Mouse (Mus musculus): ENCODE results near the gene Spag17. TPM values are rescaled to one million over a fixed set of nuclear protein-coding genes. Genes with fewer than 3 reads are reported as not detected.

The Spag17 gene
- 0.24 TPM in 1 of 2 replicates, not detected in the other for polyA plus RNA-seq (2014; fragmentation: Nextera tagmentation; extraction: Ambion mirVana)

GRCm38 (mm10) chr3:99885187-99885811, at the start of gene Spag17:
Spag17 (plus strand) TSS chr3:99885406.
- WGBS = 32% methylated on average over 16 of the region's 16 CpGs

GRCm38 (mm10) chr3:99842333-99842732, 42.9 kb upstream of the Spag17 start:
- H3K27ac ChIP-seq (ENCODE audit: low read length) = no peak overlapping the region
- no peak overlapping the region for H3K4me3 ChIP-seq (ENCODE audit: low read depth, low read length)
- H3K4me2 ChIP-seq (replicated peaks; ENCODE audit: low read depth, low read length) = no peak overlapping the region
- no peaks in the 10 kb centered on the region for H3K27me3 ChIP-seq (ENCODE audit: control insufficient read depth, insufficient read depth, low read length)
- H3K4me1 ChIP-seq (ENCODE audit: control insufficient read depth, insufficient read depth, low read length) = no peaks in the 10 kb centered on the region
- 32% methylated on average over 2 of the region's 2 CpGs for WGBS
- H3K36me3 ChIP-seq (ENCODE audit: control insufficient read depth, insufficient read depth, low read length) = no peaks in the 10 kb centered on the region
- no peaks in the 10 kb centered on the region for H3K9me3 ChIP-seq (ENCODE audit: control insufficient read depth, low read depth, low read length)
- ATAC-seq (ENCODE audit: insufficient number of reproducible peaks, insufficient read depth, low FRiP score, low read depth) = no peak
- H3K9ac ChIP-seq (replicated peaks; ENCODE audit: low read depth, low read length) = no peak overlapping the region

More at GRCm38 (mm10) chr3:99885187-99885811, at the start of gene Spag17:
- Histone ChIP-seq H3K27ac (ENCODE audit: low read length) (no peak within 1 kb of the TSS), H3K4me3 (ENCODE audit: low read depth, low read length) (no peak within 1 kb of the TSS), H3K4me1 (ENCODE audit: control insufficient read depth, insufficient read depth, low read length) (no peaks in the 10 kb centered on the region), H3K36me3 (ENCODE audit: control insufficient read depth, insufficient read depth, low read length) (no peaks in the 10 kb centered on the region), H3K4me2 (replicated peaks; ENCODE audit: low read depth, low read length) (no peak within 1 kb of the TSS), H3K27me3 (ENCODE audit: control insufficient read depth, insufficient read depth, low read length) (no peaks in the 10 kb centered on the region), H3K9me3 (ENCODE audit: control insufficient read depth, low read depth, low read length) (no peaks in the 10 kb centered on the region), H3K9ac (replicated peaks; ENCODE audit: low read depth, low read length) (no peak within 1 kb of the TSS)
- peak; percentile 78 for ATAC-seq (ENCODE audit: insufficient number of reproducible peaks, insufficient read depth, low FRiP score, low read depth)

GRCm38 (mm10) chr3:99842808-99843207, 42.4 kb upstream of the Spag17 start:
- H3K9ac ChIP-seq (replicated peaks; ENCODE audit: low read depth, low read length) = no peak overlapping the region
- H3K4me2 ChIP-seq (replicated peaks; ENCODE audit: low read depth, low read length) = no peak overlapping the region
- no peaks in the 10 kb centered on the region for H3K27me3 ChIP-seq (ENCODE audit: control insufficient read depth, insufficient read depth, low read length)
- H3K4me3 ChIP-seq (ENCODE audit: low read depth, low read length) = no peak overlapping the region
- no peak overlapping the region for H3K27ac ChIP-seq (ENCODE audit: low read length)
- H3K9me3 ChIP-seq (ENCODE audit: control insufficient read depth, low read depth, low read length) = no peaks in the 10 kb centered on the region
- no peak for ATAC-seq (ENCODE audit: insufficient number of reproducible peaks, insufficient read depth, low FRiP score, low read depth)
- H3K4me1 ChIP-seq (ENCODE audit: control insufficient read depth, insufficient read depth, low read length) = no peaks in the 10 kb centered on the region
- H3K36me3 ChIP-seq (ENCODE audit: control insufficient read depth, insufficient read depth, low read length) = no peaks in the 10 kb centered on the region
- 67% methylated on average over 3 of the region's 3 CpGs for WGBS

- Histone ChIP-seq H3K4me2 (replicated peaks; ENCODE audit: low read depth, low read length) (no peak overlapping the region), H3K27ac (ENCODE audit: low read length) (no peak overlapping the region), H3K9ac (replicated peaks; ENCODE audit: low read depth, low read length) (no peak overlapping the region), H3K4me3 (ENCODE audit: low read depth, low read length) (no peak overlapping the region), H3K36me3 (ENCODE audit: control insufficient read depth, insufficient read depth, low read length) (no peaks in the 10 kb centered on the region), H3K27me3 (ENCODE audit: control insufficient read depth, insufficient read depth, low read length) (no peaks in the 10 kb centered on the region), H3K4me1 (ENCODE audit: control insufficient read depth, insufficient read depth, low read length) (no peaks in the 10 kb centered on the region), H3K9me3 (ENCODE audit: control insufficient read depth, low read depth, low read length) (no peaks in the 10 kb centered on the region)
- 84% methylated on average over 6 of the region's 6 CpGs for WGBS
- ATAC-seq (ENCODE audit: insufficient number of reproducible peaks, insufficient read depth, low FRiP score, low read depth) = no peak
These were observed 42.0 kb upstream of the Spag17 start for GRCm38 (mm10) chr3:99843233-99843632.

GRCm38 (mm10) chr3:99850926-99851325, 34.3 kb upstream of the Spag17 start:
- Histone ChIP-seq H3K4me1 (ENCODE audit: control insufficient read depth, insufficient read depth, low read length) (no peaks in the 10 kb centered on the region), H3K27me3 (ENCODE audit: control insufficient read depth, insufficient read depth, low read length) (no peaks in the 10 kb centered on the region), H3K9me3 (ENCODE audit: control insufficient read depth, low read depth, low read length) (no peaks in the 10 kb centered on the region), H3K36me3 (ENCODE audit: control insufficient read depth, insufficient read depth, low read length) (no peaks in the 10 kb centered on the region), H3K9ac (replicated peaks; ENCODE audit: low read depth, low read length) (no peak overlapping the region), H3K27ac (ENCODE audit: low read length) (no peak overlapping the region), H3K4me2 (replicated peaks; ENCODE audit: low read depth, low read length) (no peak overlapping the region), H3K4me3 (ENCODE audit: low read depth, low read length) (no peak overlapping the region)
- no peak for ATAC-seq (ENCODE audit: insufficient number of reproducible peaks, insufficient read depth, low FRiP score, low read depth)
- 51% methylated on average over 7 of the region's 7 CpGs for WGBS

- 78% methylated on average over 3 of the region's 3 CpGs for WGBS
- H3K36me3 ChIP-seq (ENCODE audit: control insufficient read depth, insufficient read depth, low read length) = no peaks in the 10 kb centered on the region
- H3K9me3 ChIP-seq (ENCODE audit: control insufficient read depth, low read depth, low read length) = no peaks in the 10 kb centered on the region
- H3K27me3 ChIP-seq (ENCODE audit: control insufficient read depth, insufficient read depth, low read length) = no peaks in the 10 kb centered on the region
- ATAC-seq (ENCODE audit: insufficient number of reproducible peaks, insufficient read depth, low FRiP score, low read depth) = no peak
- H3K4me2 ChIP-seq (replicated peaks; ENCODE audit: low read depth, low read length) = no peak overlapping the region
- H3K27ac ChIP-seq (ENCODE audit: low read length) = no peak overlapping the region
- no peaks in the 10 kb centered on the region for H3K4me1 ChIP-seq (ENCODE audit: control insufficient read depth, insufficient read depth, low read length)
- H3K9ac ChIP-seq (replicated peaks; ENCODE audit: low read depth, low read length) = no peak overlapping the region
- no peak overlapping the region for H3K4me3 ChIP-seq (ENCODE audit: low read depth, low read length)
These were observed 30.6 kb upstream of the Spag17 start for GRCm38 (mm10) chr3:99854595-99854994.

GRCm38 (mm10) chr3:99858922-99859321, 26.3 kb upstream of the Spag17 start:
- H3K9me3 ChIP-seq (ENCODE audit: control insufficient read depth, low read depth, low read length) = no peaks in the 10 kb centered on the region
- 73% methylated on average over 3 of the region's 3 CpGs for WGBS
- H3K36me3 ChIP-seq (ENCODE audit: control insufficient read depth, insufficient read depth, low read length) = no peaks in the 10 kb centered on the region

GRCm38 (mm10) chr3:99864706-99865105, 20.5 kb upstream of the Spag17 start:
- Histone ChIP-seq H3K9ac (replicated peaks; ENCODE audit: low read depth, low read length) (no peak overlapping the region), H3K27me3 (ENCODE audit: control insufficient read depth, insufficient read depth, low read length) (no peaks in the 10 kb centered on the region), H3K4me2 (replicated peaks; ENCODE audit: low read depth, low read length) (no peak overlapping the region), H3K27ac (ENCODE audit: low read length) (no peak overlapping the region), H3K4me3 (ENCODE audit: low read depth, low read length) (no peak overlapping the region), H3K36me3 (ENCODE audit: control insufficient read depth, insufficient read depth, low read length) (no peaks in the 10 kb centered on the region), H3K9me3 (ENCODE audit: control insufficient read depth, low read depth, low read length) (no peaks in the 10 kb centered on the region), H3K4me1 (ENCODE audit: control insufficient read depth, insufficient read depth, low read length) (no peaks in the 10 kb centered on the region)
- ATAC-seq (ENCODE audit: insufficient number of reproducible peaks, insufficient read depth, low FRiP score, low read depth) = no peak
- 62% methylated on average over 1 of the region's 1 CpGs for WGBS

More at GRCm38 (mm10) chr3:99858922-99859321, 26.3 kb upstream of the Spag17 start:
- H3K27me3 ChIP-seq (ENCODE audit: control insufficient read depth, insufficient read depth, low read length) = no peaks in the 10 kb centered on the region
- no peak for ATAC-seq (ENCODE audit: insufficient number of reproducible peaks, insufficient read depth, low FRiP score, low read depth)
- H3K4me2 ChIP-seq (replicated peaks; ENCODE audit: low read depth, low read length) = no peak overlapping the region
- no peak overlapping the region for H3K9ac ChIP-seq (replicated peaks; ENCODE audit: low read depth, low read length)
- H3K4me3 ChIP-seq (ENCODE audit: low read depth, low read length) = no peak overlapping the region
- H3K4me1 ChIP-seq (ENCODE audit: control insufficient read depth, insufficient read depth, low read length) = no peaks in the 10 kb centered on the region
- H3K27ac ChIP-seq (ENCODE audit: low read length) = no peak overlapping the region

- no peak for ATAC-seq (ENCODE audit: insufficient number of reproducible peaks, insufficient read depth, low FRiP score, low read depth)
- Histone ChIP-seq H3K4me1 (ENCODE audit: control insufficient read depth, insufficient read depth, low read length) (no peaks in the 10 kb centered on the region), H3K36me3 (ENCODE audit: control insufficient read depth, insufficient read depth, low read length) (no peaks in the 10 kb centered on the region), H3K4me2 (replicated peaks; ENCODE audit: low read depth, low read length) (no peak overlapping the region), H3K4me3 (ENCODE audit: low read depth, low read length) (no peak overlapping the region), H3K27ac (ENCODE audit: low read length) (no peak overlapping the region), H3K9ac (replicated peaks; ENCODE audit: low read depth, low read length) (no peak overlapping the region), H3K9me3 (ENCODE audit: control insufficient read depth, low read depth, low read length) (no peaks in the 10 kb centered on the region), H3K27me3 (ENCODE audit: control insufficient read depth, insufficient read depth, low read length) (no peaks in the 10 kb centered on the region)
These were observed 10.1 kb upstream of the Spag17 start for GRCm38 (mm10) chr3:99875137-99875536.
